Mouse (Mus musculus) frontal cortex, adult 2 months (tissue): ENCODE measurements around the gene Col16a1. TPM values are rescaled to one million over a fixed set of nuclear protein-coding genes. Genes with fewer than 3 reads are reported as not detected.

ENCODE experiments used
- DNase-seq, 2 experiments: peaks; one replicate each; pipeline ENCODE4 v3.0.0; 2022; ENCODE audit warnings: low spot score in 1 of 2; ENCODE audit errors: extremely low spot score in 1 of 2
- polyA plus RNA-seq: library from polyadenylated mRNA; depleted of rRNA; stranded (reverse); fragments of >200 nt; gene quantifications from 2 replicates; pipeline ENCODE4 v1.2.3, GENCODE M21; 2012

Col16a1 gene
- polyA plus RNA-seq, 1 experiment, result 40.4 TPM

DNA sequence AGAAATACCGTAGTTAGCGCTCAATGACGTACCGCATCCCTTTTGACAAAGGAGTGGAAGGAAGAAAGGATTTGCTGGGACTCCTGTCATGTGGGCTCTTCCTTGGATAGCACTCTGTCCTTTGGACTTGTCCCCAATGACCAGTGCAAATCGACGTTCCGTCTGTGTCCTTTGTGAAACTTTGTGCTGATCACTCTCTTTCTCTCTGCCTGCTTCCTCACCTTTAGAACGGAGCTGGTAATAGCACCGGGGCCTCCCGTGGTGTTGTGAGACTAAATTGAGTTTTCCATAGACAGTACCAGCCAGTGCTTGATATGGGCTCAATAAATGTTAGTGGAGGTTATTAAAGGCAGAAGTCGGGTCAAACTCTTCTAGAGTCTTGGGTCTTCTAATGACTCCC lies 6.6 kb upstream of the Col16a1 start:
- no peak for DNase-seq

DNA sequence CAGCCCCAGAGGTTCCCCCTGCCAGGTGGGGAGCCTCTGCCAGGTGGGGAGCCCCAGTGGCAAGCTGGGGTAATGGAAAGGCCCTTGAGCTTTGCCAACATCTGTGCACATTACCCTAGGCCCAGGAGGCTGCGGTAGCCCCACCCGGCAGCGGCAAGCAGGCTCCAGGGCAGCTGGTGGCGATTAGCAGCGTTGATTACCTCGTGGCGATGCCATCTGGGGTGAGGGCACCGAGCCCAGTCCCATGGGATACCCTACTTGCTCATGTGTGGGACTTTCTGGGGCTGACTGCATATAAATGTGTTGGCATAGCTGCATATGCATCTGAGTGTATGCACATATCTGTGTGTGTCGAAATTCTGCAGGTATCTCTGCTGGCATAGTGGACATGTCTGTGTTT lies 3.4 kb upstream of the Col16a1 start:
- DNase-seq, result no peak

DNA sequence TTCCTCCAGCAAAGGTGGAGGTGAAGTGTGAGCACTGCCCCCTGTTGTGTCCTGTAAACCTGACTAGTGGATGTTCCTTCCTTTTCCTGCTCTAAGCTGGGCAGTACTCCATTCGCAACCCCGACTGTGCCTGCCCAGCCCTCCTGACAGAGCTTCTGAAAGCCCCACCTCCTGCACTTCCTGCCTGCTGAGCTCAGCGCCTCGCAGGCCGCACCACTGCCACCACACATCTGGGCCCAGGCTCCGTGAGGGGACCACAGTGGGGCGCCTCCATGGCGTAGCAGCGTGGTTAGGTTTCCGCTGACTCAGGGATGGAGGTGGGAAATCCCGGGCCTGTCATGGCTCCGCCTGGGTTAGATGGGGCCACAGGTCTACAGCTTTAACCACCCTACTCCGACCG lies 2.0 kb upstream of the Col16a1 start:
- DNase-seq, result no peak

DNA sequence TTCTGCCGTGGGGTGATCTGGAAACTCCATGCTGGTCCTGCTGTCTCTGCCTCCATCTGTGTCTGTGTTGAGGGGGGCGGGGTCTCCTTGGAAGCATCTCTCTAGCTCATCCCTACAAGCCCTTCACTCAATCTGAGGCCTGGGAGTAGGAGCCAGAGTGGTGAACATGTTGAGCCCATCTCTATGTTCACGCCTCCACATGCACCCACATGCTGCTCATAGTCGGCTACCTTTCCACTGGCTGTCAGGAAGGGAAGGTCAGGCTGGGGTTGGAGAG lies 501 bp downstream of the Col16a1 start:
- no peak for DNase-seq

DNA sequence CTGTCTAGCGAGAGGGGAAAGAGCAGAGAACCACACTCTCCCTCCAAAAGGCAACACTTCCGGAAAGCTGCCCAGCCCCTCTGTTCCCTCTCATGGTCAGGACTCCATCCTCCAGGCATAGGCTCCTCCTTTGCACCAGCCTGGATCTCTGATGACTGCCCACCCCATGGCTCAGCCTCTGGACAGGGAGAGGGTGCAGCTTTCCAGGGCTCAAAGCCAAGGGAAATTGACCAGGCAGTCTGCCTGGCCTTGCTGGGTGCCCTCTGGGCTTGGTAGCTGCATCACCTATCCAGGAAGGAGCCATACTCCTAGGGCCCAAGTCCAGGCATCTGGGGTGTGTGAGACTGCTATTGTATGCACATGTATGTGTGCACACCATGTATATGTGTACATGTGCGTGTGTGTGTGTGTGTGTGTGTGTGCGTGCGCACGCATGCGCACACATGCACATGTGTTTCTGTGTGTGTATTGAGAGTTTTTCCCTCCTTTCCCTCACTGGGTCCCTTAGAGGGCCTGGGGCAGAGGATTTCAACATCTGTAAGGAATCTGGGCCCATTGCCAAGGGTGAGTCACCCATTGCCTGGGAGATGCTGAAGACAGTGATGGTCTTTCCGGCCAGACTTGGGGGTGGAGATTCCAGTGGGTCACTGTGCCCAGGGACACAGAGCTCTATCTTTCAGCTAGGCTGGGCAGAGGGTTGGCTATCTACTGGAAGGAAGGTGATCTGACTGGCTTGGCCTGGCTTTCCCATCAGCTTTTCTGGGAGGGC lies 2.6 kb downstream of the Col16a1 start:
- peak in 1 of 2 experiments; percentile 56 for DNase-seq

DNA sequence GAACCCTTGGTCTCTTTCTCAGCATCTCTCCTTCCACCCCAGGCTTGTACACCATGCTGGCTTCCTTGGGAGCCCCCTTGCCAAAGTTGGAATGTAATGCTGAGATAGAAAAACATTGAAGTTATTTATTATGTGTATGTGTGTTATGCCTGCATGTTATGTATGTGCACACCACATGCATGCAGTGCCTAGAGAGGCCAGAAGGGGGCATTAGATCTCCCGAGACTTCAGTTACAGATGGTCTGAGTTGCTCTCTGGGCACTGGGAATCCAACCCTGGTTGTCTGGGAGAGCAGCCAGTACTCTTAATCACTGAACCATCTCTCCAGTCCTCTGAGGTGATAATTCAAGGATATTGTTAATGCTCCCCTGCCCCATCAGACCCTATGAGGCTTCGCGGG lies 4.6 kb downstream of the Col16a1 start:
- no peak for DNase-seq

DNA sequence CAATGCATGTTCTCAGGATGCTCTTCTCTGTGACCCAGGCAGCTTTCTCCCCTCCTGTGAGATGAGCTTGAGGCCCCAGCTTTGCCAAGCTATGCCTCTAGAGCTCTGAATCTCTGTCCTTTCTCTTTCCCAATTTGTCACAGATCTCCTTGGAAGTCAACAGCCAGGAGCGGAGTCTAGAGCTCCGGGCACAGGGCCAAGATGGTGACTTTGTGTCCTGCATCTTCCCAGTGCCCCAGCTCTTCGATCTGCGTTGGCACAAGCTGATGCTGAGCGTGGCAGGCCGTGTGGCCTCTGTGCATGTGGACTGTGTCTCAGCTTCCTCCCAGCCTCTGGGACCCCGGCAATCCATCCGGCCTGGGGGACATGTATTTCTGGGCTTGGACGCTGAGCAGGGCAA lies 5.5 kb downstream of the Col16a1 start:
- DNase-seq, result no peak

DNA sequence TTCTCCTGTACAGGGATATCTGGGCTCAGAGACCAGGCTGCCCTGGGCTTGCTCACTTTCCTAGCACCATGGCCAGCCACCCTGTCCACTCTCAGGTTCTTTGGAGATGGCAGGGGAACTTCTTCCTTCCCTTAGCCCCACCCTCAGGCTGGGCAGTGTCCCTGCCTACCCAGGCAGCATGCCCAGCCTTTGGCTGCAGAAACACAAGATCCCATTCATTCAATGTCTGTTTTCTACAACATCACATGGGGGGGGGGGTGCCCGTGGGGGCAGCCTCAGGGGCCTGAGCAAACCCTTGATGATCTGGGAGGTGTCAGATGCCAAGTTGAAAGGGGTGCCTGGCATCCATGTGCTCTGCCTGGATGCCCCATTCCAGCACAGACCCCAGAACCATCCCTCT lies 7.1 kb downstream of the Col16a1 start:
- DNase-seq, result no peak

DNA sequence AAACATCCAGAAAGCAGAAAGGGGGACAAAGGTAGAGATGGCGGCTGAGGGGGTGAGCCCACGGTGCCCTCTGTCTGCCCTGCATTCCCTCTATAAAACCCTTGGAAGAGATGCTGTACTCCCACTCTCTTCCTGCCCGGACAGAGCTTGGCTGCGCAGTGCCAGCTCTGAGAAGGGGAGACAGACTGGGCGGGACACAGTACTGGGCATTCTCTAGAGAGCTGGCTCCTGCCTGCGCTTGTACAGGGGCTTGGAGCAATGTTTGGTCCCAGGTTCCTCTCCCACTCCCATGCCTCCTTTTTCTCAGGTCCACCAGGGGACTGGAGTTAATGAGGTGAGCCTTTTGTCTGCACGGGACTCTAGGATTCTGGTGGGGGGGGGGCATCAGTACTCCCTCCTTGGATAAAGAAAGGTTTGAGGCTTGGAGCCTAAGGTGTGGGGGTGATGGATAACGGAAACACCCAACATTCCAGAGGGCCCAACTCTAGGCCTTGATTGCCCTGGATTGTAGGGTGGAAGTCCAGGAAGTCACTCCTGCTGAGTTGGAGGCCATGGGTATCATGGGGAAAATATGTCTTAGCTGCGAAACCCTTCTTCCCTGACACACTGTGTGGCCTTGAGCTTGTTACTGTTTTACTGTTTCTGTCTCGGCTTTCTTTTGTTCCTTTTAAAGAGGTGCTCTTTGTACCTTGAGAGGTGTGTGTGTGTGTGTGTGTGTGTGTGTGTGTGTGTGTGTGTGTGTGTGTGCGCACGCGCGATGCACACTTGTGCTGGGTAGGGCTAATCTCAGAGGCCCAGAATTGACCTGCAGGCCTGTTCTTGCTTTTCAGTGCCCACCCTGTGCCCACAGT lies 7.7 kb downstream of the Col16a1 start:
- no peak for DNase-seq

DNA sequence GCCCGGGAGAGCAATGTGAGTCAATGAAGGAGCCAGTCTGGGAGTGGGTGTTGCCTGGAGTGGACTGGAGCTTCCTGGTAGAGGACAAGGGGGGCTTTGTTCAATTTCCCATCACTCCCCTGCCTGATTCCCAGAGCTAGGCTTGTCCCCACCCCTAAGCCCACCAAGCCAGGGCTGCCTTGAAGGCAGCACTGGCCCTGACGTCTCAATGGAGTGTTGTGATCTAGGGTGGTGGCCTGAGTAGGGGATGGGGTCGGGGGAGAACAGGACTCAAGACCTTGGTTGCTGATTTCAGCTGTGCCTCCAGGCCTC lies 8.3 kb downstream of the Col16a1 start:
- no peak for DNase-seq

DNA sequence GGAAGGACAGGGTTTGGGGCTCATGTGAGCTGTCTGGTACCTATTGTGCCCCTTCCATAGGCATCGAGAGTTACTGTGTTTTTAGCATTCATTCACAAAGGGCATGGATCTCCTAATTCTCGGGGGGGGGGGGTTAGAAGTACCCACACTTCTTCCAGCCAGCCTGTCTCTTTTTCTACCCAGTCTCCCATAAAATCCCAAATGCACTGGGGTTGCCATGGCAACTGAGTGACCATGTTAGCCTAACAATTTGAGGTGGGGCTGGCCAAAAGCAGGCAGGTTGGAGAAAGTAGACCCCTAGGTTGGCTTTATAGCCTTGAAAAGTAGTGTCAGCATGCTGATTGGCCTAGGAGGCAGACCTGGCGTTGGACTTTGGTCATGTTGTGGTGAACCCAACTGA lies 8.8 kb downstream of the Col16a1 start:
- no peak for DNase-seq

DNA sequence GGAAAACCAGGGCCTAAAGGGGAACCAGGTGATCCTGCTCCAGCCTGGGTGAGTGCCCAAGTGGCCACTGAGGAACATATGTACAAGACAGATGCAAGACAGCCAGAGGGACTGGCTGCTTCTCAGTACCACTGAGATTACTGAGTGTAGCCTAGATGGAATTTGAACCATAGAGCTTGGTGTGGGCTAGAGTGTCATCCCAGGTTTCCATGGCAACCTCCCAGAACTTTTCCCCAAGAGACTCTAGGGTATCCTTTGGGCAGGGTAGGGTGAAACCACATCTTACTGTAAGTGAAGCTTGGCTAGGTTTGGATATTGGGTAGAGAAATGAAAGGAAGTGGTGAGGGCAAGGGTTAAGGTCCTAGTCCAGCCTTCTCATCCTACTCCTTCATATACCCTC lies 13.3 kb downstream of the Col16a1 start:
- DNase-seq, result no peak

DNA sequence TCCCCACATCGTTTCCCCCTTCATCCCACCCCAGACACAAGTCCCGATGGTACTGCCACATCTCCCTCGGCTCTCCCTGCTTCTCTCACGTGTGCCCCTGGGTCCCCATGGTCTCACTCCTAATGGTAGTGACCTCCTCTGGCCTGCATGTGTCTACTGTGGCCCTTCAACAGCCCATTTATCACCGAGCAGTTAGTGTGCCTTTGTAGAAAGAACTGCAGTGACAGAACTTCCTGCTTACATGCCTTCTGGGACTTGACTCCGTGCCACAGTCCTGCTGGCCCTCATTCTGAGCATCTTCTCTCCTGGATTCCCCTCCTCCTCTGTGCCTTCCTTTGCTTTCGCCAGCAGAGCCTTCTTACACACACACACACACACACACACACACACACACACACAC lies 15.6 kb downstream of the Col16a1 start:
- DNase-seq, result no peak

DNA sequence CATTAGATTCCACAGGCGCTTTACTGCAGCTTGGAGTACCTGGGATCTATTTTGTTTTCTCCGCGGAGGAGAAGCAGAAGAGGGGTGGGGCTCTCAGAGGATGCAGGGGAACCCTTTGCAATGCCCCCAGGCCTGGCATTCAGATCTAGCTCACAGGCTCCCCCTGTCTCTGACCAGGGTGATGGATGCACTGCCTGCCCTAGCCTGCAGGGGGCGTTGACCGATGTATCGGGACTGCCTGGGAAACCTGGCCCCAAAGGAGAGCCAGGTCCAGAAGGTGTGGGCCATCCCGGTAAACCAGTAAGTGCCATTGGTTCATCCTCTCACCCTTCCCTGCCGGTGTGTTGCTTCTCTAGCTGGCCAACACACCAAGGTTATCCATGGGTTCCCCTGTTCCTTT lies 19.2 kb downstream of the Col16a1 start:
- DNase-seq, result no peak

DNA sequence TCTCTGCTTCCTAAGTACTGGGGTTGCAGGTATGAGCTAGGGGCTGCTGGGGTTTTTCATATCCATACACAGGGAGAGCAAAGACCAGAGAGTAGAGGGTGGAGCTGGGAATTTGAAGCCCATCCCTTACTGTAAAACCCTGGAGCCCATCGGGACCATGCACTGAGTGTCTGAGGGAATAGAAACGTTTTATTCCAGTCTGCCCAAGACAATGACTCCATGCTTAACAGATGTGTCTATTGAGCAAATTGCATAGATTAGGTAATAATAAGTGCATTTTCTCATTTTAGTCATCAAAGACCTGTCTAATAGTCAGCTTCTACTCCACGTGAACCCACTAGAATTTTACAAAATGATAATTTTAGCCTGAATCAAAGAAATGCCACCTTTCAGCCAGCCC lies 22.9 kb downstream of the Col16a1 start:
- no peak for DNase-seq

DNA sequence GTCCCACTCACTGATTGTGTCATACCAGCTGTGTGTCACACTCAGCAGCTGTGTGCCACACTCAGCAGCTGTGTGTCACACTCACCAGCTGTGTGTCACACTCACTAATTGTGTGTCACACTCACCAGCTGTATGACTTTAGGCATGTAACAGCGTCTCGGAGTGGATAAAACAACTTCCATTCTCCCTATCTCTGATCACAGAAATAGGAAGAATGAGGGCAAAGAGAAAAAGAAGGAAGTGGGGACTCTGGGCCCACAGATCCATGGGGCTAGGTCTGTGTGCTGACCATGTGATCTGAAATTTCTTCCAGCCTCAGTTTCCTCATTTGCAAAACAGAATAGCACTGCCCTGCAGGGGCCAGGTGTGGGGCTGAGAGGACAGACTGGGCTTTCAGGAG lies 24.1 kb downstream of the Col16a1 start:
- no peak for DNase-seq

DNA sequence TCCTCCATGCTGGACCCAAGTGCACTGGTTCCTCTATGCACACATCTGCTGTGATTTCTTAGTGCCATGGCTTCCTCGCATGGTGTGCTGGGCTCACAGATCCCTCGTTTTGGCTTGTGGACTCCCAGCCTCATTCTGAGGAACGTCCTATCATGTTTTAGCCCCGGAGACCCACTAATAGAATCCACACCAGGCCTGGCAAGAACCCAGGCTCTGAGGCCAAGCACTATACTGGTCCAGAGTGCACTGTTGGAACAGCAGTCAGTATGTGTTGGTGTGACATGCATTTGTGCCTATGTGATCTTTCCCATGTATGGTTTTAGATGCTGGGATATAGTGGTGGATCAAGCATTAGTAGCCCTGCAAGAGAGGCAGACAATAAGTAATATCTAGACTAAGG lies 25.7 kb downstream of the Col16a1 start:
- DNase-seq, result no peak

DNA sequence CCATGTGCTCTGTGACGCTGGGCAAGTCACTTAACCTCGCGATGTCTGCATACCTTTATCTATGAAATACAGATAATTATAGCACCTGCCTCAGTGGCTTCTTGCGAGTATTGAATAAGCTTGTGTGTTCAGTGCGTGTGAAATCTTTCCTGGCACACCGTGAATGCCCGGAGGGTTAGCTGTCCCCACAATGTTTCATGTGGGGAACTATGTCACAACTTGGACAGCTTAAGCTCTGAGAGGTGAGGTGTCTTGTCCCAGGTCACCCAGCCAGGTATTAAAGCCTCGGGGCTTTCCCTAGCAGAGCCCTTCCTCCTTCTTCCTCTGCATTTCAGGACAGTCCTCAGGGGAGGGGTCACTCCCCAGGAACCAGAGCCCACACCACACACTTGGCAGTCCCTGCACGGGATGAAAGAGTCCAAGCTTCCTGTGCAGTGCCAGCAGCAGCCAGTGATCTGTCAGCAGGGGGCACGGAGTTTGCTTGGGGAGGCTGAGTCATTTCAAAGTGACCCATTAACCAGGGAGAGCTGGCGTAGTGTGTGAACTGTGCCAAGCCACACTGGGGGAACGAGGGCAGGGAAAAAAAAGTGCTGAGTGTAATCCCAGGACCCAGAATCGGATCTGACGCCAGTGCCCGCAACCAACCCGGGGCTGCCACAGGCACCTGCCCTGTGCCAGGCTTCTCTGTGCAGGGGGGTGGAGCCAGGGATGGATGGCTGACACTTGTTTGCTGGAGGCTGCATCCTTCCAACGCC lies 27.3 kb downstream of the Col16a1 start:
- DNase-seq, result no peak

DNA sequence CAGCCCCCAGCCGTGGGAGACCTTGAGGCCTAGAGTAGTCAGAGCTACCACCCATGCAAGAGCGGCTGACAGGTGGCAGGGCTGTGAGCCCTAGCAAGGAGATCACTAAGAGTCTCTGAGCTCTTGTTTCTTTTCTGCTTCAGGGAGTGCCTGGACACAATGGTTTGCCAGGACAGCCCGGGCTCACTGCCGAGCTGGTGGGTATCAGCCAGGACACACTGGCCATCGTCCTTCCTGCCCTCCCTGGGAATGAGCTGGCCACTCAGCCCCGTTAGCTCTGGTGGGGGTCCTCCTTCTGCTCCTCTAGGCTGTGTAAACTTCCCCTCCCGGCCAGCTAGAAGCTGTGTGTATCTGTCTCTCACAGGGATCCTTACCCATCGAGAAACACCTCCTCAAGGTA lies 29.2 kb downstream of the Col16a1 start:
- no peak for DNase-seq

DNA sequence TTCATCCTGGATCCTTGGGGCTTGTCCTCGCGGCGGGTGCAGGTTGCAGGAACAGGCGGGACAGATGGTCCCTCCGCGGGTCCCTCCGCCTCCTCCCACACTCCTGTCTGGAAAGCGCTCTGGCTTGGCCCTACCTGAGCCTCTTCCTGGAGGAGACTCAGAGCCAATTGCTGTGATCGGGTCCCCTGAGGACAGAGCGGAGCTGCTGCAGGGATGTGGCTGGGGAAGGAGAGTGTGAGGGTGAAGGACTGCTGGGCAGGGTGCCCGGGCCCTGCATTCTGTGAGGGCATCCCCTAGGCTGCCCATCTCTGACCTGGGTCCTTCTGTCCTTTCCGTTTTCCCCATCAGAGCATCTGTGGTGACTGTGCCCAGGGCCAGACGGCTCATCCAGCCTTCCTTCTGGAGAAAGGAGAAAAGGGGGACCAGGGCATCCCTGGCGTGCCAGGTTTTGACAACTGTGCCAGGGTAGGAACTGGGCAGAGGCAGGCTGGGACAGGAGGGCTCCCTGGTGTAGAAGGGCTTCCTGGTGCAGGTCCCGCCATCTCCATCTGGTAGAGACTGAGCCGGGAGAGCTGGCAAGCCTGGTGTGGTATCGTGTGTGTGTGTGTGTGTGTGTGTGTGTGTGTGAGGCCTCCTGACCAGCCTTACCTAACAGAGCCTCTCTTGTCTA lies 31.3 kb downstream of the Col16a1 start:
- no peak for DNase-seq

DNA sequence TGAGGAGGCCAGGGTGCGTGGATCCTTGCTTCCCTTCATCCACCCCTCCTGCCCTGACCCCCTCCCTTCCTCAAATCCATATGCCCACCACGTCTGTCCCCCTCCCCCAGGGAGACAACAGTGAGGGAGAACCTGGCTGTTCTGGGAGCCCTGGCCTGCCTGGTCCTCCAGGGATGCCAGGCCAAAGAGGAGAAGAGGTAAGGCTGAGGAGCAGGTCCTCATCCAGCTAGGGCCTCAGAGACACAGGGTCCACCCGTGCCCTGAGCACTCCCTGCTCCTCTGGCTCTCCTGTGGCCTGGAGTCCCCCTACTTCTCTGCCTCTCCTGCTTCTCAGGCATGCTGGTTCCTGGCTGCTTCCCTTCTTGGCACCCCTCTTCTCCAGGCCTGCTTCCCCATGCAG lies 31.9 kb downstream of the Col16a1 start:
- DNase-seq, result no peak
